Mouse (Mus musculus) MN1 (cell line): Measurements from ENCODE around the gene Tex9.
"Not testable (repeated sequence)": the region's sequence is repeated elsewhere in the genome, so short reads cannot be mapped to it uniquely, and the experiment has no call there.

Experiments used
- DNase-seq: peaks from one replicate; pipeline ENCODE4 v3.0.0-alpha.2; 2016; ENCODE audit warnings: low spot score

Tex9 gene

GRCm38 (mm10) chr9:72438749-72439148 lies 53.3 kb downstream of the Tex9 start:
- no peak for DNase-seq

GRCm38 (mm10) chr9:72437822-72438701 lies 54.0 kb downstream of the Tex9 start, which contains the start of gene Mns1:
Gene Mns1, plus strand, starts transcription at chr9:72438011.
- peak; percentile 94 for DNase-seq

- no peak for DNase-seq
These were observed 57.1 kb downstream of the Tex9 start for GRCm38 (mm10) chr9:72434876-72435275.

- DNase-seq: no peak
These were observed 64.2 kb downstream of the Tex9 start for GRCm38 (mm10) chr9:72427861-72428260.

GRCm38 (mm10) chr9:72425300-72425850 lies 66.6 kb downstream of the Tex9 start:
- DNase-seq: no peak

GRCm38 (mm10) chr9:72422753-72423152 lies 69.3 kb downstream of the Tex9 start:
- peak; percentile 8 for DNase-seq

GRCm38 (mm10) chr9:72422284-72422683 lies 69.7 kb downstream of the Tex9 start:
- DNase-seq: peak; percentile 32

- no peak for DNase-seq
These were observed 71.5 kb downstream of the Tex9 start for GRCm38 (mm10) chr9:72420490-72420889.

GRCm38 (mm10) chr9:72418443-72418842 lies 73.6 kb downstream of the Tex9 start:
- DNase-seq: no peak

- DNase-seq: no peak
These were observed 80.3 kb downstream of the Tex9 start for GRCm38 (mm10) chr9:72411746-72412145.

GRCm38 (mm10) chr9:72409381-72410225 lies 82.4 kb downstream of the Tex9 start:
- DNase-seq: peak; percentile 32

- peak; percentile 82 for DNase-seq
These were observed 83.9 kb downstream of the Tex9 start for GRCm38 (mm10) chr9:72408131-72408586.

GRCm38 (mm10) chr9:72405882-72406638 lies 86.0 kb downstream of the Tex9 start:
- no peak for DNase-seq

GRCm38 (mm10) chr9:72404934-72405333 lies 87.1 kb downstream of the Tex9 start:
- no peak for DNase-seq

- DNase-seq: no peak
These were observed 87.6 kb downstream of the Tex9 start for GRCm38 (mm10) chr9:72404446-72404845.

GRCm38 (mm10) chr9:72403421-72403820 lies 88.6 kb downstream of the Tex9 start:
- DNase-seq: no peak

- DNase-seq: not testable (repeated sequence)
These were observed 90.2 kb downstream of the Tex9 start for GRCm38 (mm10) chr9:72401769-72402168.
